8 mouse cellular contexts compared by ENCODE assay signal in genomic region chr15:26619221-26619620, GRCm38 (mm10).
A peak's percentile ranks its signal among the peaks of the same experiment; 100 is the strongest.
DNase-seq lines count a peak whose midpoint lies in the region; ATAC-seq lines count a peak whose summit lies in the region.

No protein-coding gene starts in this region.

- DNase-seq in cerebellum, postnatal 25 days: peak; percentile 56 to 77
- no peak for DNase-seq in cerebellum, adult 8-10 months
- DNase-seq in ovary, postnatal 14 days (ENCODE audit: low spot score): peak; percentile 32
- no peak for DNase-seq in ovary, postnatal 10 days (ENCODE audit: low spot score)
- DNase-seq in heart, postnatal 25 days (ENCODE audit: low spot score): peak; percentile 2
- peak; percentile 51 for DNase-seq in mesoderm, embryonic 11.5 days (ENCODE audit: low read depth, low spot score)
- DNase-seq in T-cell, adult 2 months (ENCODE audit: low spot score): no peak

- intact Hi-C loops in heart, postnatal 25 days (cut with DNase I): loop anchor here (5.0 kb wide), 1 partner anchor 622 kb away; no protein-coding TSS in a partner anchor

- no peak for ATAC-seq in erythroid progenitor cell, adult 5-6 weeks (replicated peaks; ENCODE audit: low FRiP score, poor library complexity, severe bottlenecking)

Comparison
In these comparisons a context has a peak if more than half of its experiments do, and no peak if none do; other contexts are left out.
1. DNase-seq: peak in cerebellum, postnatal 25 days (2 of 2), ovary, postnatal 14 days (single experiment), heart, postnatal 25 days (single experiment) and mesoderm, embryonic 11.5 days (single experiment); none in cerebellum, adult 8-10 months (single experiment), ovary, postnatal 10 days (single experiment) and T-cell, adult 2 months (single experiment).